Mouse (Mus musculus): ENCODE results near the gene Rps21. TPM values are rescaled to one million over a fixed set of nuclear protein-coding genes. Genes with fewer than 3 reads are reported as not detected.

Gene Rps21
- total and polyA plus RNA-seq, 2 experiments = 713 to 880 TPM

GRCm38 (mm10) chr2:180236930-180237329 is 20.2 kb upstream of the Rps21 start:
- Histone ChIP-seq H3K27me3 (ENCODE audit: control insufficient read depth, insufficient read depth, low read length) (no peaks in the 10 kb centered on the region), H3K4me3 (ENCODE audit: insufficient read depth, low read depth, low read length) (no peak overlapping the region), H3K36me3 (ENCODE audit: control insufficient read depth, insufficient read depth, low read length) (no peaks in the 10 kb centered on the region), H3K79me2 (ENCODE audit: control insufficient read depth, insufficient read depth, low read length) (no peaks in the 10 kb centered on the region), H3K27ac (replicated peaks; ENCODE audit: insufficient read depth, low read depth, low read length) (no peak overlapping the region), H3K9ac (ENCODE audit: low read depth, low read length) (no peak overlapping the region), H3K4me1 (ENCODE audit: control insufficient read depth, insufficient read depth, low read length) (no peaks in the 10 kb centered on the region)
- WGBS = 78% methylated on average over 3 of the region's 3 CpGs
- TF ChIP-seq POLR2A (IDR thresholded peaks at IDR 0.05; ENCODE audit: extremely low read depth, insufficient read depth, low read length) (no peak), CTCF (IDR thresholded peaks at IDR 0.05; ENCODE audit: low read depth, low read length) (no peak)
- no peak for DNase-seq (ENCODE audit: extremely low read depth, low read depth, low spot score)

- Histone ChIP-seq H3K79me2 (ENCODE audit: control insufficient read depth, insufficient read depth, low read length) (no peaks in the 10 kb centered on the region), H3K4me3 (ENCODE audit: insufficient read depth, low read depth, low read length) (no peak overlapping the region), H3K4me1 (ENCODE audit: control insufficient read depth, insufficient read depth, low read length) (no peaks in the 10 kb centered on the region), H3K27me3 (ENCODE audit: control insufficient read depth, insufficient read depth, low read length) (no peaks in the 10 kb centered on the region), H3K27ac (replicated peaks; ENCODE audit: insufficient read depth, low read depth, low read length) (no peak overlapping the region), H3K9ac (ENCODE audit: low read depth, low read length) (no peak overlapping the region), H3K36me3 (ENCODE audit: control insufficient read depth, insufficient read depth, low read length) (no peaks in the 10 kb centered on the region)
- 84% methylated on average over 7 of the region's 7 CpGs for WGBS
- no peak for DNase-seq (ENCODE audit: extremely low read depth, low read depth, low spot score)
- TF ChIP-seq POLR2A (IDR thresholded peaks at IDR 0.05; ENCODE audit: extremely low read depth, insufficient read depth, low read length) (no peak), CTCF (IDR thresholded peaks at IDR 0.05; ENCODE audit: low read depth, low read length) (no peak)
Measured at GRCm38 (mm10) chr2:180237601-180238345, 19.4 kb upstream of the Rps21 start.

DNA sequence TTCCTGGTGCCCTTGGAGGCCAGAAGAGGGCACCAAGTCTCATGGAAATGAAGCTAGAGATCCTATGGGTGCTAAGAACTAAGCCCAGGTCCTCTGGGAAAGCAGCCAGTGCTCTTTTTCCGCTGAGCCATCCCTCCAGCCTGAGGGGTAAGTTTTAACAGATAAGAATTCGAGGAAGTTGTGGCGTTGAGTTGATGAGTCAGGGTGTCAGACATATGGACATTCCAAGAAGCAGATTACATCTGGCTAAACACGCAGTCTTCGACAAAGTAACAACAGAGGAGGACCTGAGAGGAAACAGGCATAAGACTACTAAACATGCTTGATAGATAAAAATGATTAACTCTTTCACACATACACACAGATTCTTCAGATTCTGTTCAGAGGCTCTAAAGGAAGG is 18.6 kb upstream of the Rps21 start:
- no peak for DNase-seq (ENCODE audit: extremely low read depth, low read depth, low spot score)
- 65% methylated on average over 5 of the region's 5 CpGs for WGBS

DNA sequence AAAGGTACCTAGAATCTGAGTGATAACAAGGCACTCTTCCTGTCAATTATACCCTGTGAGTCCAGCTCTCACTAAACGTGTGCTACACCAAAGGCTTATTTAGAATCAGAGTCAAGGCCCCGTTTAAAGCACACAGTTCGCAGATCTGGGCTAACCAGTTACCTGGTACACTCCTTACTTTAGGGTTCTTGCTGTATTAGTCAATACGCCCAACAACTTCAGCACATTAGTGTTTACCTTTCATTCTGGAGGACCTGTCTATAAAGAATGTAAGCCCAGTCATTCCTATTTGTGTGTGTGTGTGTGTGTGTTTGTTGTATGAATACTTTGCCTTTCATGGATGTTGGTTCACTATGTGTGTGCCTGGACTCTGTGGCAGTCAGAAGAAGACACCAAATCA is 14.1 kb upstream of the Rps21 start:
- no peaks in the 10 kb centered on the region for H3K36me3 ChIP-seq (ENCODE audit: control insufficient read depth, insufficient read depth, low read length)
- H3K79me2 ChIP-seq (ENCODE audit: control insufficient read depth, insufficient read depth, low read length) = no peaks in the 10 kb centered on the region
- H3K4me3 ChIP-seq (ENCODE audit: insufficient read depth, low read depth, low read length) = no peak overlapping the region
- DNase-seq (ENCODE audit: extremely low read depth, low read depth, low spot score) = no peak
- TF ChIP-seq CTCF (IDR thresholded peaks at IDR 0.05; ENCODE audit: low read depth, low read length) (no peak), POLR2A (IDR thresholded peaks at IDR 0.05; ENCODE audit: extremely low read depth, insufficient read depth, low read length) (no peak)
- 93% methylated on average over 4 of the region's 4 CpGs for WGBS
- H3K27ac ChIP-seq (replicated peaks; ENCODE audit: insufficient read depth, low read depth, low read length) = no peak overlapping the region
- no peaks in the 10 kb centered on the region for H3K4me1 ChIP-seq (ENCODE audit: control insufficient read depth, insufficient read depth, low read length)
- no peaks in the 10 kb centered on the region for H3K27me3 ChIP-seq (ENCODE audit: control insufficient read depth, insufficient read depth, low read length)
- H3K9ac ChIP-seq (ENCODE audit: low read depth, low read length) = no peak overlapping the region

More for the DNA sequence above, 18.6 kb upstream of the Rps21 start:
- TF ChIP-seq POLR2A (IDR thresholded peaks at IDR 0.05; ENCODE audit: extremely low read depth, insufficient read depth, low read length) = no peak
- no peak for TF ChIP-seq CTCF (IDR thresholded peaks at IDR 0.05; ENCODE audit: low read depth, low read length)
- Histone ChIP-seq H3K79me2 (ENCODE audit: control insufficient read depth, insufficient read depth, low read length) (no peaks in the 10 kb centered on the region), H3K27me3 (ENCODE audit: control insufficient read depth, insufficient read depth, low read length) (no peaks in the 10 kb centered on the region), H3K9ac (ENCODE audit: low read depth, low read length) (no peak overlapping the region), H3K27ac (replicated peaks; ENCODE audit: insufficient read depth, low read depth, low read length) (no peak overlapping the region), H3K4me3 (ENCODE audit: insufficient read depth, low read depth, low read length) (no peak overlapping the region), H3K36me3 (ENCODE audit: control insufficient read depth, insufficient read depth, low read length) (no peaks in the 10 kb centered on the region), H3K4me1 (ENCODE audit: control insufficient read depth, insufficient read depth, low read length) (no peaks in the 10 kb centered on the region)

DNA sequence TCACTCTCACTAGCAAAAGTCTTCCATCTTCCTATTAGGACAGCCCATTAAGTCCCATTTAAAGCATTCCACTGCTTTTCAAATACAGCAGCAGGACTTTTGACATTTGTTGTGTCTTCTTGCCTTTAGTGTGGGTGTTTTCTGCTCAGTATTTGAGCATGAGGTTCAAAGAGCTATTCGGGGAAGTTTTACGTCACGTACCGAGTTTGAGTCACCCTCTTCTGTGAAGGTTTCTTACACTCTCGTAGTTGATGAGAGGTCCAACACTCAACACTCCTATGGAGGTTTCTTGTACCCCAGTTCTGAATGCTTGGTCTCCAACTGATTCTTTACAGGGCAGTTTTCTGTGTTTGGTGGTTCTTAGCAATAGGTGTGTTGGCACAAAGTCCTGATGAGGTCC is 9.3 kb upstream of the Rps21 start:
- H3K4me1 ChIP-seq (ENCODE audit: control insufficient read depth, insufficient read depth, low read length) = peaks cover 3% of the 10 kb centered on the region; the same call in 1 of the 2 replicates
- no peak overlapping the region for H3K27ac ChIP-seq (replicated peaks; ENCODE audit: insufficient read depth, low read depth, low read length)
- 91% methylated on average over 5 of the region's 5 CpGs for WGBS
- DNase-seq (ENCODE audit: extremely low read depth, low read depth, low spot score) = no peak
- no peaks in the 10 kb centered on the region for H3K36me3 ChIP-seq (ENCODE audit: control insufficient read depth, insufficient read depth, low read length)
- H3K9ac ChIP-seq (ENCODE audit: low read depth, low read length) = no peak overlapping the region
- TF ChIP-seq CTCF (IDR thresholded peaks at IDR 0.05; ENCODE audit: low read depth, low read length) (no peak), POLR2A (IDR thresholded peaks at IDR 0.05; ENCODE audit: extremely low read depth, insufficient read depth, low read length) (no peak)
- H3K4me3 ChIP-seq (ENCODE audit: insufficient read depth, low read depth, low read length) = no peak overlapping the region
- no peaks in the 10 kb centered on the region for H3K79me2 ChIP-seq (ENCODE audit: control insufficient read depth, insufficient read depth, low read length)
- H3K27me3 ChIP-seq (ENCODE audit: control insufficient read depth, insufficient read depth, low read length) = no peaks in the 10 kb centered on the region

GRCm38 (mm10) chr2:180248947-180249660 is 8.1 kb upstream of the Rps21 start:
- WGBS = 30% methylated on average over 9 of the region's 9 CpGs
- Histone ChIP-seq H3K27ac (replicated peaks; ENCODE audit: insufficient read depth, low read depth, low read length) (no peak overlapping the region), H3K4me3 (ENCODE audit: insufficient read depth, low read depth, low read length) (no peak overlapping the region), H3K4me1 (ENCODE audit: control insufficient read depth, insufficient read depth, low read length) (peaks cover 3% of the 10 kb centered on the region; the same call in 1 of the 2 replicates), H3K36me3 (ENCODE audit: control insufficient read depth, insufficient read depth, low read length) (no peaks in the 10 kb centered on the region), H3K9ac (ENCODE audit: low read depth, low read length) (no peak overlapping the region), H3K79me2 (ENCODE audit: control insufficient read depth, insufficient read depth, low read length) (no peaks in the 10 kb centered on the region), H3K27me3 (ENCODE audit: control insufficient read depth, insufficient read depth, low read length) (no peaks in the 10 kb centered on the region)
- TF ChIP-seq POLR2A (IDR thresholded peaks at IDR 0.05; ENCODE audit: extremely low read depth, insufficient read depth, low read length) (no peak), CTCF (IDR thresholded peaks at IDR 0.05; ENCODE audit: low read depth, low read length) (no peak)
- DNase-seq (ENCODE audit: extremely low read depth, low read depth, low spot score) = peak; percentile 82
